Mouse (Mus musculus): Measurements from ENCODE around the gene Draxin. TPM values are rescaled to one million over a fixed set of nuclear protein-coding genes. Genes with fewer than 3 reads are reported as not detected.

Draxin gene
- 0.07 and 0.10 TPM in 2 replicates for polyA plus RNA-seq (2021; fragmentation: Nextera tagmentation)
- long read RNA-seq, experiment 1, partial matches to known transcripts: 1 of 1 reads
- long read RNA-seq, experiment 1, other reads (novel, unspliced or antisense): 0 of 1 reads
- long read RNA-seq, experiment 2: 0 reads

DNA sequence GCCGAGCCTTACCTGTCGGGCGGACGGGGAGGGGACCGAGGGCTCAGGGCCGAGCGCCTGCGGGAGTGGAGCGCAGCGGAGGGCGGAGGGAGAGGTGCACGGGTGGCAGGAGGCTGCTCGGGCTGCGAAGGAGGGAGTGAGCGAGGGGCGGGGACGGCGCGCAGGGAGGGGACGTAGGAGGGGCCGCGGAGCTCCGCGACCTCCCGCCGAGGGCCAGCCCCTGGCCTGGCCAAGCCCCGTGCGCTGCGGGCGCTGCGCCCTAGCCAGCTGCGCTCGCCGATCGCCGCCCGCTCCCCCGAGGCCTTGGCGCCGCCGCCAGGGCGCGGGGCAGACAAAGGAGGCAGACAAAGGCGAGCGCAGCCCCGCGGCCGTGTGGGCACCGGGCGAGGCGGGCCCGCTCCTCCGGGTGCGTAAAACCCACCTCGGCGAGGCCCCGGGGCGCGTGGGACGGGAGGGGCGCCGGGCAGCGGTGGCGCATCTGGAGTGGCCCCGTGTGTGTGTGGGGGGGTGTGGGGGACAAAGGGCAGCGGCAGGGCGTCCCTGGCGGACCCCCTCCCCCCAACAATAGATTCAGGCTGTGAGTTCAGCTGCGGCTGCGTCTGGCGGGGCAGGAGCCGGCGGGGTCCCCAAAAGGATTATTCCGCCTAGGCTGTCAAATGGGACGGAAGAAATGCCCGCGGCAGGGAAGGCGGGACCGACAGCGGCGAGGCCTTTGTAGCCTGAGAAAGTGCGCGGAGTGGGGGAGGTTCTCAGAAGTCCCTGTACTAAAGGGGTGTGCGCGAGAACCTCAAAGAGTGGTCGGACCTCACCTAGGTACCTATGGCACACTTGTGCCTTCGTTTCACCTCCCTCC, at the start of gene Draxin:
Gene Draxin (minus strand): TSS at position 138 of the 853 bp plus-strand sequence.

GRCm38 (mm10) chr4:148160436-148161390, 30.2 kb upstream of the Draxin start, which contains the start of the genes Fbxo44 and Fbxo2:
Fbxo44 (minus strand) TSS chr4:148160482.
Fbxo2 (plus strand) TSS chr4:148160621.

GRCm38 (mm10) chr4:148151267-148152168, 21.0 kb upstream of the Draxin start, which contains the start of gene Fbxo6:
Fbxo6 (minus strand) TSS chr4:148152140.

DNA sequence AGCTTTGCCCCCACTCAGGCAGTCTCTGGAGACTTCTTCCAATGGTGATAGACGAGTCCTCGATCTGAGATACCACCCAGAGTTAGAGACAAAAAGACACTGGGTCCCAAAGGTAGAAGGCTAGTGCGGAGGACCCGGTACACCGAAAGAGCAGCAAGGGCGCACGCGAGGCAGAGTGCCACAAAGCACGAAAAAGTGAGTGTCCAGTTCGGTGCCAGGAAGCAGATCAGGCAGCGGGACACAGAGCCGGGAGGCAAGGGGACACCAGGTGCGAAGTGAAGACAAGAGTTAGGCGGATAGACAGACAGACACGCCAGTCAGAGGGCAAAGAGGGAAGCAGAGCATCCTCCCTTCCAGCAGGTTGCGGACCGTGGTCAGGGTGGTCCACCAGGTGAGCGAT, 365 bp downstream of the Draxin start, which contains the start of gene Mad2l2:
Gene Mad2l2 (plus strand): TSS at position 252 of the 400 bp plus-strand sequence.

GRCm38 (mm10) chr4:148087907-148088527, 42.5 kb downstream of the Draxin start, which contains the start of gene Agtrap:
Agtrap (minus strand) TSS chr4:148088031.

Other genes starting within 250 kb of the Draxin start
- gene Mfn2, start 226.0 kb downstream of the Draxin start, polyA plus RNA-seq (2021; fragmentation: Nextera tagmentation): 74.5 and 85.6 TPM in 2 replicates
- gene Plod1, start 193.9 kb downstream of the Draxin start, polyA plus RNA-seq (2021; fragmentation: Nextera tagmentation): 11.5 and 13.4 TPM in 2 replicates
- 4.5 and 10.2 TPM in 2 replicates for gene 2510039O18Rik, start 189.8 kb downstream of the Draxin start, polyA plus RNA-seq (2021; fragmentation: Nextera tagmentation)
- not detected in 2 replicates for gene Nppb, start 144.9 kb downstream of the Draxin start, polyA plus RNA-seq (2021; fragmentation: Nextera tagmentation)
- gene Nppa, start 130.0 kb downstream of the Draxin start, polyA plus RNA-seq (2021; fragmentation: Nextera tagmentation): 0.31 TPM in 1 of 2 replicates, not detected in the other
- 10.9 and 23.5 TPM in 2 replicates for gene Clcn6, start 91.9 kb downstream of the Draxin start, polyA plus RNA-seq (2021; fragmentation: Nextera tagmentation)
- 3.8 and 4.1 TPM in 2 replicates for gene Mthfr, start 91.6 kb downstream of the Draxin start, polyA plus RNA-seq (2021; fragmentation: Nextera tagmentation)
- 7.0 TPM in 2 replicates for gene Agtrap, start 42.7 kb downstream of the Draxin start, polyA plus RNA-seq (2021; fragmentation: Nextera tagmentation)
- gene Mad2l2, start 314 bp downstream of the Draxin start, polyA plus RNA-seq (2021; fragmentation: Nextera tagmentation): 28.3 and 28.9 TPM in 2 replicates
- 36.5 and 48.5 TPM in 2 replicates for gene Fbxo6, start 21.4 kb upstream of the Draxin start, polyA plus RNA-seq (2021; fragmentation: Nextera tagmentation)
- 133 and 147 TPM in 2 replicates for gene Fbxo44, start 29.8 kb upstream of the Draxin start, polyA plus RNA-seq (2021; fragmentation: Nextera tagmentation)
- 138 and 183 TPM in 2 replicates for gene Fbxo2, start 29.9 kb upstream of the Draxin start, polyA plus RNA-seq (2021; fragmentation: Nextera tagmentation)
- gene Disp3, start 157.3 kb upstream of the Draxin start, polyA plus RNA-seq (2021; fragmentation: Nextera tagmentation): 11.2 and 13.5 TPM in 2 replicates